Mouse (Mus musculus) lung, postnatal 25 days (tissue): ENCODE data around the gene Gm20388.

Source experiments
- DNase-seq: peaks from one replicate; pipeline ENCODE4 v3.0.0; 2022; ENCODE audit warnings: low spot score

The Gm20388 gene

GRCm38 (mm10) chr8:122277204-122277995 is 2366.8 kb downstream of the Gm20388 start:
- DNase-seq: no peak

GRCm38 (mm10) chr8:122280156-122280555 is 2369.5 kb downstream of the Gm20388 start:
- no peak for DNase-seq

- no peak for DNase-seq
These were observed 2370.1 kb downstream of the Gm20388 start for GRCm38 (mm10) chr8:122280588-122281316.

DNA sequence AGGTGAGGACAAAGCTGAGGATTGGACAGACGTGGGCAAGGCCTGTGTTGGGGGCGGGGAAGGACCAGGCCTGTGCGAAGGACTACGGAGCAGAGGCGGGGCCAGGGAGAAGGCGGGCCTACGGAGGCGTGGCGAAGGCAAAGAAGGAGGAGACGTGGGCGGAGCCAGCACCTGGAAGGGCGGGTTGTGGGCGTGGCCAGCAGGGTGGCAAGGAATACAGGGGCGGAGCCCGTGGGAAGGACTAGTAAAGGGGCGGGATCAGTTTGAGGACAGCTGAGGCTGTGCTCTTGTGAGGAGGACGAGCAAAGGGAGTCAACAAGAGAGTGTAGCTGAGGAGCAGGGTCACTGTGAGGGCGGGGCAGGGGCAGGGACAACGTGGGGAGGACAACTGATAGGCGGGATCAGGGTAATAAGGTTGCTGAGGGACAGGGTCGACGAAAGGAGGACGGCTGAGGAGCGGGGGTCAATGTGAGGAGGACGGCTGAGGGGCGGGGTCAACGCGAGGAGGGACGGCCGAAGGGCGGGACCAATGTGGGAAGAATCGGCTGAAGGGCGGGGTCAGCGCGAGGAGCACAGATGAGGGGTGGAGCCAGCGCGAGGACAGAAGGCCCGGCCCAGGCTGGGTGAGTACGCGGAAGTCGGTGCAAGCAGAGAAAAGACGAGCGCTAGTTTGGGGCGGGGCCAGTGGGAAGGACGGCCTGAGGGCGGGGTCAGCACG is 2370.8 kb downstream of the Gm20388 start:
- peak; percentile 99 for DNase-seq

DNA sequence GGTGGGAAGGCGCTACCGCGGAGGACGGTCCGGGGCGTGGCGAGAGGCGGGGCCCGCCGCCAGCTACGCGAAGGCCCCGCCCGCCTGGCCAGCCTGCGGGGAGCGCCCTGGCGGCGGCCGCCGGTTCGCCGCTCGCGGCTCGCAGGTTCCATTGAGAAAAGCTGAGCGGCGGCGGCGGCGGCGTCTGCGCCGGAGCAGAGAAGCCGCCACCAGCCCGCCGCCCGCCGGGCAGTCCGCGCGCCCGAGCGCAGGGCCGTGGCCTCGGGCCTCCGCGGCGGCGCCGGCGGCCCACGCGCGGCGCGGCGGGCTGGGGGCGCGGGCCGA is 2371.4 kb downstream of the Gm20388 start, which contains the start of gene Zfpm1:
TSS of gene Zfpm1 (plus strand) at position 107 of the 324 bp plus-strand sequence.
- DNase-seq: no peak

DNA sequence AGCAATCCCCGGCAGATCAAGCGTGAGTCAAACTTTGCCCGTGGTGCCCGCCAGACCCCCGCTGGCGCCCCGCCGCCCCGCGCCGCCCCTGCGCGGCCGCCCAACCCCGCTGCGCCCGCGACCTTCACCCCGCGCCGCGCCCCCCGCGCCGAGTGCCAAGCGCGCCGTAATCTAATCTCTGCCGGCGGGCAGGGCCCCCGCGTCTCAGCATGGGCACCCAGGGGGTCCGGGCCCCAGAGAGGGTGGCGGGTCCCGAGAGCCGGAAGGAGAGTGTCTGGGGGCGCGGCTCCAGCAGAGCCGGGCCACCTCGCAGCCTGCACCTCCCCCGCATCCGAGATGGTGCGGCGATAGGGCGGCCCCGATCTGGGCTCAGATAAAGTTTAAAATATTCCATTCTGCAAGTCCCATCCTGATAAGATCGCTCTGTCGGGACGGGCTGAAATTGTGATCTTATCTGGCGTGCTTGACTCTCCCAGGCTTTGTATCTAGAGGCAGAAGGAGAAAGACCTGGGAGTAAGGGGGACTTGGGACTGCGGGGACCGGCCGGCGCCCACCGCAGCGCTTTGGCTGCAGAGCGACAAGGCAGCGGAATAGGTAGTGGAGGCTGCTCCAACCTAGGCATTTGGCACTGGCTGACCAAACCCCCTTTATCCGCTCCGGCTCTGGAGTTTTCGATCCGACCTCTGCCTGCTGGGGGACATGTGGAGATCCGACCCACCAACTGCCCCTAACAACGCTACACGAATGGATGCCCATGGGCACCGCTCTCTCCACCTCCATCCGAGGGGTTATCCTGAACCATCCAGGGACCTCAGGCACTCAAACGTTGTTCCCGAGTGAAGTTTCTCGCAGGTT is 2372.1 kb downstream of the Gm20388 start:
- DNase-seq: no peak

- peak; percentile 82 for DNase-seq
These were observed 2372.9 kb downstream of the Gm20388 start for GRCm38 (mm10) chr8:122283356-122284202.

DNA sequence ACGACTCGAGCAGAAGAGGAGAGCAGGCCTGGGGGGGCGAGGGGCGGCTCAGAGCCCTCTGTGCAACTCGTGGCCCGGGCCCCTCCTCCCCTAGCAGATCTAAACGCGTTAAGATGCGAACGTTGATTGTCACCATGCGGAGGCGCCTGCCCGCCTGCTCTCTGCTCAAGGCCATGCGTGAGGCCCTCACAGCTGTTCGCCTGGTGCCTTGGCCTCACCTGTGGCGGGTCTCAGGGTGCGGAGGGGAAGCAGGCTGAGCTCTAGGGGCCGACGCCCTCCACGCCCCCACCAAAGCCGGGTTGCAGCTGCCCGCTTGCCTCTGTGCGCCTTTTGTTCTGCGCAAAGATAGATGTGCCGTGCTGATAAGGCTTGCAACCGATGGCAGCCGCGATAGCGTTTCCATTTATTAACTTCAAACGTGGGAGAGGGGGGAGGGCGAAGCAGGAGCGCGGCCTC is 2373.6 kb downstream of the Gm20388 start:
- DNase-seq: no peak

DNA sequence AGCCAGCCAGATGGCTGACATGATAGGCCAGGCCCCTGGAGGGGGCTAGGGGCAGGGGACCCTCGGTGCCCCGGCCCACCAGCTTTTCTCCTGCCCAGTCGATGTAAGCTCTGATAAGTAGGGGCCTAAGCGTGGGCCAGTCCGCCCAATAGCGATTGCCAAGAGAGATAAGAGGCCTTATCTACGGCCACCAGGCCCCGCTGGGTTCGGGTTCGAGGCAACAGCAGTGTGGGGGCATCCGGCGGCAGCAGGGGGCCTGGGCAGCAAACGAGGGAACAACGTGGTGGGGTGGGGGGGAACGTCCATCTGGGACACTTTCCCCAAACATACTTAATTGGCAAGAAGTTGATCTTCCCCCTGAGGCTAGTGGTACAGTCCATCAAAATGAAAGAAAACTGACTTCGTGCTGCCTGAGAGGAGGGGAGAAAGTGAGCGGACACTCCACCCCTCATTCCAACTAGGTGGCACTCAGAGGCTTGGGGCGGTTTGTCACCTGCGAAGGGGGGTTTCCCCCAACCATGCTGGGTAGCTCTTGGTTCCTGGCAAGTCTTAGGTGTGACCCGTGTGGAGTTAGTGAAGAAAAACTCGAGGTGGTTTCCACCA is 2374.1 kb downstream of the Gm20388 start:
- DNase-seq: no peak

DNA sequence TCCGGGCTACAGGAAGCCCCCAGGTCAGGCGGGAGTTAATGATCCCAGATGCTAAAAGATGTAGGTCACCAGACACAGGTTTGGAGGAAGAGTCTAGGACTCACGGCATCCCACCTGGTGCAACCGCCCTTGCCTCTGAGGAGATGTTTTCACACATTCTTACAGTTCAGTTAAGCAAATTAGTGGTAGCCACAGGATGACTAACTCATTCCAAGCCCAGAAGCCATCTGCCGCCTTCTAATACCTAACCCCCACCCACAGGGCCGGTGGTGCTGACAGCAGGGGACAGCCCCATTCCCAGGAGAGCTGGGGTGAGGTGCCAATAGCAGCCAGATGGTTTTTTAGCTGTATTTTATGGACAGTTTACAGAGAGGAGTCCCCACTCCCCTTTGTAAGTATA is 2375.1 kb downstream of the Gm20388 start:
- no peak for DNase-seq

GRCm38 (mm10) chr8:122286899-122287298 is 2376.3 kb downstream of the Gm20388 start:
- DNase-seq: no peak

DNA sequence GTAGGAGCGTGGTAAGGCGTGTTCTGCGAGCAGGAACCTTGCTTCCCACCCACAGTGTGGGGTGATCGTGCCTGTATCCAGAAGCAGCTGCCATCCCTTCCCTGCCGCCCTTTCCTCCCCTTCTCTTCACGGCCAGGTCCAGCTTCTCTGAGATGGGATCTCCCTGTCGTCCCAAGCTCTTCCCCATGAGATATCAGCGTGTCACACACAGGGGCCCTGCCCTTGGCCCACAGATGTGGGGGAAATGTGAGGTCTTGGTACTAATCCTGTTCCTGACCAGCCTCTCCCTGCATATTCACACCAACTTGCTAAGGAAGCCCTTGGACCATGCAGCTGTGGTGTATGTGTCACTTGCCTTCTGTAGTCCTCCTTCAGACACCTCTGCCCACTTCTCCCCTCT is 2377.1 kb downstream of the Gm20388 start:
- no peak for DNase-seq

GRCm38 (mm10) chr8:122288344-122288743 is 2377.7 kb downstream of the Gm20388 start:
- no peak for DNase-seq

- DNase-seq: no peak
These were observed 2380.4 kb downstream of the Gm20388 start for GRCm38 (mm10) chr8:122291075-122291474.

DNA sequence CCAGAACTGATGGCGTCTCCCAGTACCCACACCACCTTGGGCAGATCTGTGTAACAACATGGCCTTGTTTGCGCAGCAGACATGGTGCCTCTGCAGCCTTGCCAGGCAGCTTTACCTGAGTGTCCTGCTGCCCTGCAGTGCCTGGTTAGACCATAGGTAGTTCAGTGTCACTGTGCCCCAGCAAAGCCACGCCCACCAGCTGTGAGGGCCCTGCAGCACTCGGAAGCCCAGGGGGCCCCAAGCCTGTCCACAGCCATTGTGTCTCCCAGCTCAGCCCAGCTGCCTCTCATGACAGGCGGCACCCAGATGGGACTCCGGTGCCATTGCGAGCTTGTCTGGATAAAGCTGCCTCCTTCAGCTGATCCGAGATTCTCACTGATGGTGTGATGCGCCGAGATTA is 2380.9 kb downstream of the Gm20388 start:
- no peak for DNase-seq

GRCm38 (mm10) chr8:122293484-122293883 is 2382.8 kb downstream of the Gm20388 start:
- DNase-seq: no peak

DNA sequence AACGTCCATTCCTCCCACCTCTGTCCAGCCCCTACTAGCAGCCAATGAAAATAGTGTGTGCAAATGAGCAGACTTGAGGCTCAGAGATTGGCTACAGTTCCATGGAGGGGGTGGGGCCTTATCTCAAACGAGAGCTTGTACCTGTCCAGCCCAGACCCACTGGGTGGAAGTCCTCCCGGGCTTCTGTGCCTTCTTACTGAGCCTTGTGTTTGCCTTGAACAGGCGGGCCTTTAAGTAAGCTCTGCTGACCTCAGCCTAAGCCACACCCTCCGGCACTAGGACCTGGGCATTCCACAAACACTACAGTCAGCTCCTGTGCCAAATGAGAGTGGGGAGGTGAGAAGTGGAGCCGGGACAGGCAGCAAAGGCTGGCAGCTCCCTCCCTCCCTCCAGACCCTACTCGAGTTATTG is 2383.6 kb downstream of the Gm20388 start:
- peak; percentile 93 for DNase-seq

- DNase-seq: no peak
These were observed 2384.7 kb downstream of the Gm20388 start for GRCm38 (mm10) chr8:122295389-122295788.

DNA sequence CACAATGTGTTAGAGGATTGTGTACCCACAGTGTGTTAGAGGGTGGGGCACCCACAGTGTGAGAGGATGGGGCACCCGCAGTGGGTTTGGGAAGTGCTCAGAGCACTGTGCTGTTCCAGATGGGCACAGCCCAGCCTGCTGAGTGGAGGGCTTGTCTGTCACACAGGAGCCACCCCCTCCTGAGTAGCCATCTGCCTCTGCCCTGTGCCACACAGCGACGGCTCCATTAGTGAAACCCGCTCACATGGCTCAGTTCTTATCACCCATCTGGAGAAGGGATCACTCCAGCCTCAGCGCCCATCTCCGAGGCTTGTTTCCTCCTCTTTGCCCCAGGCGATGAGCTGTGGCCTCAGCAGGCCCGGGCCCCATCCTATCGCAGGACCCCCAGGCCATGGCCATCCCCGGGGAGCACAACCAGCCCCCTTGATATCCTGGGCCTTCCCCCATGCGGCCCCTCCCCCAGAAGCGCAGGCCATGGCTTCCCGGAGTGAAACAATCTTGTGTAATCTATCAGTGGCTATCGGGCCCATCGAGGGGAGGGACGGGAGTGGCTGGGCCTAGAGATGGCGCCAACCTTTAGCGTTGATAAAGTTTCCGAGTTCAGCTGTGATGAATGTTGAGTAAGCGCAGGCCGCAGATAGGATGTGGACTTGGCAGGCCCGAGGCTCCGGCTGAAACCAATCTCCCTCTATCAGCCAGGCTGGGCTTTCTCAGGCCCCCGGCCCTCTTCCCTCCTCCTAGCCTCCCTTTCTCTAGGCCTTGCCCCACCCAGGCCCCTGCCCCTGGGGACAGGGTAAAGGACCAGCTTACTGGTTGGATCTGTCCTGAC is 2385.7 kb downstream of the Gm20388 start:
- DNase-seq: no peak
